Mouse (Mus musculus): ENCODE results near the gene Tarbp2. TPM values are rescaled to one million over a fixed set of nuclear protein-coding genes. Genes with fewer than 3 reads are reported as not detected.
A peak's percentile ranks its signal among the peaks of the same experiment; 100 is the strongest.

The Tarbp2 gene
- total RNA-seq, 2 experiments from 2014 or later, result 34.9 to 41.8 TPM

GRCm38 (mm10) chr15:102524892-102525485, 7.0 kb downstream of the Tarbp2 start, which contains the start of gene Npff:
Gene Npff, minus strand, starts transcription at chr15:102524942.
- DNase-seq (ENCODE audit: low spot score in 2 of 2), result peak; percentile 78 to 83

GRCm38 (mm10) chr15:102526111-102527002, 8.4 kb downstream of the Tarbp2 start:
- no peak for DNase-seq (ENCODE audit: low spot score in 2 of 2)

GRCm38 (mm10) chr15:102527936-102528335, 9.9 kb downstream of the Tarbp2 start:
- no peak for DNase-seq (ENCODE audit: low spot score in 2 of 2)

- no peak for DNase-seq (ENCODE audit: low spot score in 2 of 2)
Measured at GRCm38 (mm10) chr15:102528396-102528795, 10.4 kb downstream of the Tarbp2 start.

- no peak for DNase-seq (ENCODE audit: low spot score in 2 of 2)
Measured at GRCm38 (mm10) chr15:102530566-102530965, 12.6 kb downstream of the Tarbp2 start.

GRCm38 (mm10) chr15:102531586-102531985, 13.6 kb downstream of the Tarbp2 start:
- DNase-seq (ENCODE audit: low spot score in 2 of 2), result no peak

- DNase-seq (ENCODE audit: low spot score in 2 of 2), result no peak
Measured at GRCm38 (mm10) chr15:102532106-102532900, 14.3 kb downstream of the Tarbp2 start.

GRCm38 (mm10) chr15:102533926-102534325, 15.9 kb downstream of the Tarbp2 start:
- DNase-seq (ENCODE audit: low spot score in 2 of 2), result no peak

GRCm38 (mm10) chr15:102544801-102545200, 26.8 kb downstream of the Tarbp2 start:
- peak in 1 of 2 experiments; percentile 72 for DNase-seq (ENCODE audit: low spot score in 2 of 2)

- no peak for DNase-seq (ENCODE audit: low spot score in 2 of 2)
Measured at GRCm38 (mm10) chr15:102546246-102546645, 28.3 kb downstream of the Tarbp2 start.

GRCm38 (mm10) chr15:102546677-102547427, 28.9 kb downstream of the Tarbp2 start:
- DNase-seq (ENCODE audit: low spot score in 2 of 2), result peak; percentile 82 to 95

GRCm38 (mm10) chr15:102547478-102547877, 29.5 kb downstream of the Tarbp2 start:
- DNase-seq (ENCODE audit: low spot score in 2 of 2), result peak; percentile 46 to 60

GRCm38 (mm10) chr15:102552599-102552998, 34.6 kb downstream of the Tarbp2 start:
- no peak for DNase-seq (ENCODE audit: low spot score in 2 of 2)

- no peak for DNase-seq (ENCODE audit: low spot score in 2 of 2)
Measured at GRCm38 (mm10) chr15:102555581-102555980, 37.6 kb downstream of the Tarbp2 start.

- no peak for DNase-seq (ENCODE audit: low spot score in 2 of 2)
Measured at GRCm38 (mm10) chr15:102557580-102557979, 39.6 kb downstream of the Tarbp2 start.

GRCm38 (mm10) chr15:102562491-102562890, 44.5 kb downstream of the Tarbp2 start:
- DNase-seq (ENCODE audit: low spot score in 2 of 2), result no peak

GRCm38 (mm10) chr15:102563061-102563460, 45.1 kb downstream of the Tarbp2 start:
- DNase-seq (ENCODE audit: low spot score in 2 of 2), result no peak

- peak in 1 of 2 experiments; percentile 44 for DNase-seq (ENCODE audit: low spot score in 2 of 2)
Measured at GRCm38 (mm10) chr15:102563681-102564080, 45.7 kb downstream of the Tarbp2 start.

- DNase-seq (ENCODE audit: low spot score in 2 of 2), result no peak
Measured at GRCm38 (mm10) chr15:102567849-102568248, 49.9 kb downstream of the Tarbp2 start.

- DNase-seq (ENCODE audit: low spot score in 2 of 2), result no peak
Measured at GRCm38 (mm10) chr15:102572081-102572480, 54.1 kb downstream of the Tarbp2 start.
